Mouse (Mus musculus) cerebellum, postnatal 14 days (tissue): ENCODE results near the gene Ift88.

ENCODE experiments used
- DNase-seq, 2 experiments: peaks; one replicate each; pipeline ENCODE4 v3.0.0; 2021; ENCODE audit warnings: mixed read lengths in 2 of 2

Gene Ift88

GRCm38 (mm10) chr14:57423432-57424211 is at the start of gene Ift88:
Gene Ift88 (plus strand): TSS chr14:57424062.
- peak; percentile 94 to 95 for DNase-seq

GRCm38 (mm10) chr14:57375205-57375604 is 48.7 kb upstream of the Ift88 start:
- DNase-seq = no peak

- DNase-seq = no peak
These were observed 47.8 kb upstream of the Ift88 start for GRCm38 (mm10) chr14:57376016-57376415.

- no peak for DNase-seq
These were observed 46.9 kb upstream of the Ift88 start for GRCm38 (mm10) chr14:57376956-57377355.

- no peak for DNase-seq
These were observed 46.3 kb upstream of the Ift88 start for GRCm38 (mm10) chr14:57377531-57377930.

GRCm38 (mm10) chr14:57385667-57386066 is 38.2 kb upstream of the Ift88 start:
- DNase-seq = no peak

GRCm38 (mm10) chr14:57386758-57387561 is 36.9 kb upstream of the Ift88 start:
- DNase-seq = peak; percentile 9 to 11

GRCm38 (mm10) chr14:57391621-57392020 is 32.2 kb upstream of the Ift88 start:
- no peak for DNase-seq

GRCm38 (mm10) chr14:57392278-57392677 is 31.6 kb upstream of the Ift88 start:
- no peak for DNase-seq

GRCm38 (mm10) chr14:57395470-57395869 is 28.4 kb upstream of the Ift88 start:
- DNase-seq = no peak

GRCm38 (mm10) chr14:57397221-57397620 is 26.6 kb upstream of the Ift88 start:
- no peak for DNase-seq

GRCm38 (mm10) chr14:57398065-57398757 is 25.7 kb upstream of the Ift88 start, which contains the start of gene Cryl1:
Gene Cryl1 (minus strand): TSS chr14:57398529.
- DNase-seq = peak; percentile 94 to 95

GRCm38 (mm10) chr14:57398813-57399427 is 24.9 kb upstream of the Ift88 start:
- peak in 1 of 2 experiments; percentile 7 for DNase-seq

GRCm38 (mm10) chr14:57402815-57403214 is 21.0 kb upstream of the Ift88 start:
- no peak for DNase-seq

GRCm38 (mm10) chr14:57407039-57407987 is 16.5 kb upstream of the Ift88 start:
- peak in 1 of 2 experiments; percentile 25 for DNase-seq

GRCm38 (mm10) chr14:57408100-57408499 is 15.8 kb upstream of the Ift88 start:
- DNase-seq = no peak

- peak in 1 of 2 experiments; percentile 11 for DNase-seq
These were observed 14.8 kb upstream of the Ift88 start for GRCm38 (mm10) chr14:57409106-57409505.

- DNase-seq = no peak
These were observed 11.7 kb upstream of the Ift88 start for GRCm38 (mm10) chr14:57412166-57412565.

GRCm38 (mm10) chr14:57417187-57417586 is 6.7 kb upstream of the Ift88 start:
- no peak for DNase-seq

GRCm38 (mm10) chr14:57424212-57424561 is 325 bp downstream of the Ift88 start:
- DNase-seq = no peak

- no peak for DNase-seq
These were observed 6.6 kb downstream of the Ift88 start for GRCm38 (mm10) chr14:57430451-57430850.

GRCm38 (mm10) chr14:57452516-57452915 is 28.7 kb downstream of the Ift88 start:
- DNase-seq = no peak
